Mouse (Mus musculus): Measurements from ENCODE around the gene Psmc5. TPM values are rescaled to one million over a fixed set of nuclear protein-coding genes. Genes with fewer than 3 reads are reported as not detected.

The Psmc5 gene
- polyA plus RNA-seq, 1 experiment from 2014 or later, result 381 TPM

Other genes starting within 250 kb of the Psmc5 start
- gene Kcnh6, start 248.0 kb upstream of the Psmc5 start, polyA plus RNA-seq (2016; fragmentation: Nextera tagmentation; extraction: Ambion mirVana), result 5.3 and 7.7 TPM in 2 replicates
- 115 and 118 TPM in 2 replicates for gene Dcaf7, start 219.3 kb upstream of the Psmc5 start, polyA plus RNA-seq (2016; fragmentation: Nextera tagmentation; extraction: Ambion mirVana)
- gene Taco1, start 190.1 kb upstream of the Psmc5 start, polyA plus RNA-seq (2016; fragmentation: Nextera tagmentation; extraction: Ambion mirVana), result 9.3 and 10.3 TPM in 2 replicates
- 24.4 and 25.3 TPM in 2 replicates for gene Map3k3, start 171.5 kb upstream of the Psmc5 start, polyA plus RNA-seq (2016; fragmentation: Nextera tagmentation; extraction: Ambion mirVana)
- not detected in 2 replicates for gene Gm10840, start 95.3 kb upstream of the Psmc5 start, polyA plus RNA-seq (2016; fragmentation: Nextera tagmentation; extraction: Ambion mirVana)
- gene Limd2, start 95.3 kb upstream of the Psmc5 start, polyA plus RNA-seq (2016; fragmentation: Nextera tagmentation; extraction: Ambion mirVana), result 277 and 281 TPM in 2 replicates
- 37.1 and 38.3 TPM in 2 replicates for gene Strada, start 54.0 kb upstream of the Psmc5 start, polyA plus RNA-seq (2016; fragmentation: Nextera tagmentation; extraction: Ambion mirVana)
- 89.5 and 90.2 TPM in 2 replicates for gene Ccdc47, start 39.8 kb upstream of the Psmc5 start, polyA plus RNA-seq (2016; fragmentation: Nextera tagmentation; extraction: Ambion mirVana)
- 108 and 113 TPM in 2 replicates for gene Ddx42, start 39.2 kb upstream of the Psmc5 start, polyA plus RNA-seq (2016; fragmentation: Nextera tagmentation; extraction: Ambion mirVana)
- 52.3 TPM in 2 replicates for gene Ftsj3, start 75 bp upstream of the Psmc5 start, polyA plus RNA-seq (2016; fragmentation: Nextera tagmentation; extraction: Ambion mirVana)
- gene Smarcd2, start 16.8 kb downstream of the Psmc5 start, polyA plus RNA-seq (2016; fragmentation: Nextera tagmentation; extraction: Ambion mirVana), result 38.4 and 40.7 TPM in 2 replicates
- gene Tcam1, start 20.5 kb downstream of the Psmc5 start, polyA plus RNA-seq (2016; fragmentation: Nextera tagmentation; extraction: Ambion mirVana), result 0.10 and 0.19 TPM in 2 replicates
- gene Gh, start 45.7 kb downstream of the Psmc5 start, polyA plus RNA-seq (2016; fragmentation: Nextera tagmentation; extraction: Ambion mirVana), result not detected in 2 replicates
- gene Cd79b, start 58.6 kb downstream of the Psmc5 start, polyA plus RNA-seq (2016; fragmentation: Nextera tagmentation; extraction: Ambion mirVana), result 1.0 and 1.3 TPM in 2 replicates
- gene Scn4a, start 97.1 kb downstream of the Psmc5 start, polyA plus RNA-seq (2016; fragmentation: Nextera tagmentation; extraction: Ambion mirVana), result 0.03 and 0.13 TPM in 2 replicates
- gene Prr29, start 109.3 kb downstream of the Psmc5 start, polyA plus RNA-seq (2016; fragmentation: Nextera tagmentation; extraction: Ambion mirVana), result not detected in 2 replicates
- 15.6 and 16.6 TPM in 2 replicates for gene Icam2, start 131.9 kb downstream of the Psmc5 start, polyA plus RNA-seq (2016; fragmentation: Nextera tagmentation; extraction: Ambion mirVana)
- 6.2 and 6.3 TPM in 2 replicates for gene Ern1, start 231.7 kb downstream of the Psmc5 start, polyA plus RNA-seq (2016; fragmentation: Nextera tagmentation; extraction: Ambion mirVana)

Measured in neural tube, embryonic 12.5 days (tissue).